Mouse (Mus musculus) hindbrain, postnatal 0 days (tissue): ENCODE measurements around the gene Ccnd3. TPM values are rescaled to one million over a fixed set of nuclear protein-coding genes. Genes with fewer than 3 reads are reported as not detected.
"Not testable (repeated sequence)": the region's sequence is repeated elsewhere in the genome, so short reads cannot be mapped to it uniquely, and the experiment has no call there.

Source experiments
- ATAC-seq: fragments of 200-750 bp; cut with Nextera tagmentation; 2 replicates; pipeline ENCODE4 v1.8.0; 2017; ENCODE audit warnings: mild to moderate bottlenecking, moderate TSS enrichment, moderate library complexity
- DNase-seq: peaks from one replicate; pipeline ENCODE4 v3.0.0-alpha.2; 2015; ENCODE audit warnings: low spot score
- H3K27ac ChIP-seq: fragments of 300-500 bp; sonication (generic); 2 replicates; pipeline ENCODE4 v1.5.1; 2014; ENCODE audit warnings: mild to moderate bottlenecking
- H3K27me3 ChIP-seq: fragments of 300-500 bp; sonication (generic); 2 replicates; pipeline ENCODE4 v1.6.1; 2014; ENCODE audit warnings: low read length, mixed read lengths; ENCODE audit not compliant: insufficient read depth
- H3K36me3 ChIP-seq: fragments of 300-500 bp; sonication (generic); 2 replicates; pipeline ENCODE4 v1.6.1; 2014; ENCODE audit warnings: low read length, mixed read lengths; ENCODE audit not compliant: insufficient read depth
- H3K4me1 ChIP-seq: fragments of 300-500 bp; sonication (generic); 2 replicates; pipeline ENCODE4 v1.6.1; 2014; ENCODE audit warnings: antibody characterized with exemption, low read length, mixed read lengths; ENCODE audit not compliant: insufficient read depth
- H3K4me2 ChIP-seq: fragments of 300-500 bp; sonication (generic); 2 replicates; pipeline ENCODE4 v1.6.1; 2014; ENCODE audit warnings: low read depth, mild to moderate bottlenecking, low read length, moderate library complexity, mixed read lengths
- H3K4me3 ChIP-seq: fragments of 300-500 bp; sonication (generic); 2 replicates; pipeline ENCODE4 v1.5.1; 2014; ENCODE audit warnings: low read length
- H3K9ac ChIP-seq: fragments of 300-500 bp; sonication (generic); replicated peaks from 2 replicates; pipeline ENCODE4 v1.6.1; 2014; ENCODE audit warnings: mild to moderate bottlenecking, low read length, moderate library complexity, mixed read lengths
- H3K9me3 ChIP-seq: fragments of 300-500 bp; sonication (generic); 2 replicates; pipeline ENCODE4 v1.6.1; 2016; ENCODE audit warnings: low read length, mixed read lengths
- CTCF ChIP-seq: IDR thresholded peaks from 2 replicates; pipeline ENCODE4 v1.5.1; 2016; ENCODE audit warnings: antibody characterized with exemption, control low read depth, low read depth
- WGBS: fragments of 180-500 bp; shearing (Covaris S2); extraction: QIAGEN DNeasy Blood & Tissue Kit; methylation state at CpG from one replicate; pipeline ENCODE4 v1.1.7; 2014; 5-methylcytosine and 5-hydroxymethylcytosine counted together
- polyA plus RNA-seq: library from polyadenylated mRNA; unstranded; fragments of >200 nt; fragmentation: Nextera tagmentation; extraction: Ambion mirVana; gene quantifications from 2 replicates; pipeline ENCODE4 v1.2.1, GENCODE M21; 2015
- total RNA-seq: library from RNA; depleted of rRNA; stranded (reverse); fragments of >200 nt; gene quantifications from 2 replicates; pipeline ENCODE4 v1.2.3, GENCODE M21; 2014

Gene Ccnd3
- total and polyA plus RNA-seq, 2 experiments from 2014 or later, result 63.4 to 71.5 TPM

GRCm38 (mm10) chr17:47492731-47493130 lies 12.1 kb upstream of the Ccnd3 start:
- Histone ChIP-seq H3K27ac (no peak overlapping the region), H3K36me3 (peaks cover 64% of the 10 kb centered on the region), H3K9ac (no peak overlapping the region), H3K4me2 (no peak overlapping the region), H3K9me3 (no peaks in the 10 kb centered on the region), H3K4me3 (no peak overlapping the region), H3K27me3 (no peaks in the 10 kb centered on the region), H3K4me1 (no peaks in the 10 kb centered on the region)
- ATAC-seq, result no peak
- no peak for TF ChIP-seq CTCF
- 78% methylated on average over 6 of the region's 6 CpGs for WGBS
- no peak for DNase-seq

- DNase-seq, result no peak
- H3K27me3 ChIP-seq, result no peaks in the 10 kb centered on the region
- ATAC-seq, result no peak
- peaks cover 68% of the 10 kb centered on the region for H3K36me3 ChIP-seq
- H3K9me3 ChIP-seq, result no peaks in the 10 kb centered on the region
- no peaks in the 10 kb centered on the region for H3K4me1 ChIP-seq
- H3K27ac ChIP-seq, result no peak overlapping the region
- WGBS, result 86% methylated on average over 6 of the region's 6 CpGs
- no peak overlapping the region for H3K4me2 ChIP-seq
- no peak overlapping the region for H3K4me3 ChIP-seq
- no peak for TF ChIP-seq CTCF
- no peak overlapping the region for H3K9ac ChIP-seq
These were observed 11.2 kb upstream of the Ccnd3 start for GRCm38 (mm10) chr17:47493653-47494052.

GRCm38 (mm10) chr17:47494132-47494531 lies 10.7 kb upstream of the Ccnd3 start:
- Histone ChIP-seq H3K4me1 (no peaks in the 10 kb centered on the region), H3K27ac (no peak overlapping the region), H3K36me3 (peaks cover 69% of the 10 kb centered on the region), H3K4me2 (no peak overlapping the region), H3K27me3 (no peaks in the 10 kb centered on the region), H3K9ac (no peak overlapping the region), H3K9me3 (no peaks in the 10 kb centered on the region), H3K4me3 (no peak overlapping the region)
- DNase-seq, result no peak
- ATAC-seq, result no peak
- no peak for TF ChIP-seq CTCF
- 91% methylated on average over 11 of the region's 11 CpGs for WGBS

- H3K4me1 ChIP-seq, result peaks cover 12% of the 10 kb centered on the region
- H3K27me3 ChIP-seq, result no peaks in the 10 kb centered on the region
- H3K27ac ChIP-seq, result peak overlapping the region; percentile 77; the same call in 1 of the 2 replicates
- H3K4me2 ChIP-seq, result peak overlapping the region; percentile 91
- 7% methylated on average over 11 of the region's 11 CpGs for WGBS
- no peak for DNase-seq
- H3K9ac ChIP-seq, result peak overlapping the region; percentile 66
- no peak for TF ChIP-seq CTCF
- H3K36me3 ChIP-seq, result peaks cover 20% of the 10 kb centered on the region
- no peak for ATAC-seq
- H3K9me3 ChIP-seq, result no peaks in the 10 kb centered on the region
- H3K4me3 ChIP-seq, result peak overlapping the region; percentile 58
These were observed 3.3 kb upstream of the Ccnd3 start for GRCm38 (mm10) chr17:47501531-47501930.

- peak within 1 kb of the TSS; percentile 91 for H3K4me2 ChIP-seq
- peak; percentile 98 for ATAC-seq
- TF ChIP-seq CTCF, result no peak
- H3K9ac ChIP-seq, result peak within 1 kb of the TSS; percentile 66
- H3K27me3 ChIP-seq, result no peaks in the 10 kb centered on the region
- DNase-seq, result peak; percentile 96
- H3K9me3 ChIP-seq, result no peaks in the 10 kb centered on the region
- 2% methylated on average over 40 of the region's 40 CpGs for WGBS
- H3K27ac ChIP-seq, result peak within 1 kb of the TSS; percentile 77
- H3K4me1 ChIP-seq, result peaks cover 12% of the 10 kb centered on the region
- H3K36me3 ChIP-seq, result peaks cover 16% of the 10 kb centered on the region
- H3K4me3 ChIP-seq, result peak within 1 kb of the TSS; percentile 58
These were observed 2.7 kb upstream of the Ccnd3 start, which contains the start of gene Taf8 for GRCm38 (mm10) chr17:47501946-47502706. Gene Taf8, minus strand, starts transcription at chr17:47502292.

GRCm38 (mm10) chr17:47502707-47503045 lies 2.2 kb upstream of the Ccnd3 start:
- H3K27me3 ChIP-seq, H3K4me3 ChIP-seq, H3K9ac ChIP-seq, H3K9me3 ChIP-seq, H3K27ac ChIP-seq, DNase-seq, ATAC-seq: not testable (repeated sequence)
- Histone ChIP-seq H3K4me2 (peak overlapping the region; percentile 91), H3K36me3 (peaks cover 13% of the 10 kb centered on the region), H3K4me1 (peaks cover 12% of the 10 kb centered on the region)
- WGBS, result 80% methylated on average over 6 of the region's 6 CpGs

GRCm38 (mm10) chr17:47503689-47504088 lies 1.2 kb upstream of the Ccnd3 start:
- no peak for DNase-seq
- Histone ChIP-seq H3K27ac (no peak overlapping the region), H3K36me3 (peaks cover 8% of the 10 kb centered on the region; the same call in 1 of the 2 replicates), H3K4me1 (peaks cover 12% of the 10 kb centered on the region), H3K9ac (no peak overlapping the region), H3K9me3 (no peaks in the 10 kb centered on the region), H3K27me3 (no peaks in the 10 kb centered on the region), H3K4me3 (no peak overlapping the region), H3K4me2 (no peak overlapping the region)
- TF ChIP-seq CTCF, result no peak
- ATAC-seq, result no peak
